18 mouse cellular contexts compared by ENCODE assay signal in genomic region chr7:110078168-110078567, GRCm38 (mm10).
"Had no signal": no experiment of that assay in that cellular context is flagged by ENCODE, and none has a peak within 500 bp of the region (broad histone marks: within the 10 kb centered on the region; RNA-seq: fewer than 3 reads in every experiment).

No protein-coding gene starts in this region.

- DNase-seq: kidney, adult 18-20 months; kidney, adult 9 months; kidney, postnatal 14 days; kidney, postnatal 4 days; liver, postnatal 0 days; lung, embryonic 14.5 days; midbrain, embryonic 14.5 days; retina, postnatal 1 day; right cerebral cortex, postnatal 25 days; thymus, postnatal 25 days had no signal

- H3K27me3 ChIP-seq: limb, embryonic 15.5 days; megakaryocyte, embryonic 14.5 days; neural tube, embryonic 13.5 days had no signal

- H3K9me3 ChIP-seq: limb, embryonic 15.5 days; megakaryocyte, embryonic 14.5 days; neural tube, embryonic 13.5 days had no signal

- ATAC-seq: liver, postnatal 0 days; lung, postnatal 0 days had no signal

- H3K27ac ChIP-seq: limb, embryonic 15.5 days; liver, embryonic 14.5 days; macrophage; neural tube, embryonic 13.5 days had no signal

- H3K9ac ChIP-seq: limb, embryonic 15.5 days; liver, embryonic 14.5 days; liver, postnatal 0 days; lung, embryonic 14.5 days; neural tube, embryonic 13.5 days had no signal

- H3K4me2 ChIP-seq: limb, embryonic 15.5 days; liver, embryonic 11.5 days; lung, embryonic 14.5 days; midbrain, embryonic 11.5 days; neural tube, embryonic 13.5 days had no signal

- H3K4me1 ChIP-seq: limb, embryonic 15.5 days had no signal

- H3K4me3 ChIP-seq: limb, embryonic 15.5 days; megakaryocyte, embryonic 14.5 days; neural tube, embryonic 13.5 days had no signal
